Mouse (Mus musculus): ENCODE measurements at regions not wholly inside any gene's neighbourhood (a gene's known extent, or its start where the extent isn't known, plus 50 kb on each side); places are given as distances from the start of the nearest gene placed in this dataset.

DNA sequence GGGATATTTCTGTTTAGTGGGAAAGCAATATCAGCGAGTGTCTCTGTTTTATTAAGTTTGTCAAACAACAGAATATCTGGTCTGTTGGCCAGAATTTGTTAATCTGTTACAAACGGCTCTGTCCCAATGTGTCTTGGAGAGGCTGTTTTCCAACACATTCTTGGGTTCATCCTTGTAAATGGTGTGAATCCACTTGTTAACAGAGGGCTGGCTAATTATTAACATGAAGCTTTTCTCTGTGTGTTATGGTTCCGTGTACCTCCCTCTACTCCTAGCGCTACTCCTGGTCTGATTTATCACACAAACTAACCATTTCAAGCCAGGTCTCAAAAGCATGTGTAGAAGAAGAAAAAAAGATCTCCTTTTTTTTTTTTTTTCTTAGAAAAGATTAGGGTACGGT, 60.4 kb downstream of the Pou3f3 start:
- H3K4me1 ChIP-seq (ENCODE audit: control insufficient read depth, insufficient read depth, low read length), result no peaks in the 10 kb centered on the region
- 87% methylated on average over 5 of the region's 5 CpGs for WGBS
- no peak overlapping the region for H3K4me3 ChIP-seq (replicated peaks; ENCODE audit: insufficient read depth, low read depth, low read length)
- DNase-seq, result no peak
- no peaks in the 10 kb centered on the region for H3K27me3 ChIP-seq (ENCODE audit: control insufficient read depth, insufficient read depth, low read length)
- no peak overlapping the region for H3K27ac ChIP-seq (ENCODE audit: insufficient read depth, low read length)
- no peak for TF ChIP-seq POLR2A (IDR thresholded peaks at IDR 0.05; ENCODE audit: borderline replicate concordance, insufficient read depth, low read length)
- no peak for TF ChIP-seq CTCF (IDR thresholded peaks at IDR 0.05; ENCODE audit: borderline replicate concordance, insufficient read depth, low read depth, low read length)

DNA sequence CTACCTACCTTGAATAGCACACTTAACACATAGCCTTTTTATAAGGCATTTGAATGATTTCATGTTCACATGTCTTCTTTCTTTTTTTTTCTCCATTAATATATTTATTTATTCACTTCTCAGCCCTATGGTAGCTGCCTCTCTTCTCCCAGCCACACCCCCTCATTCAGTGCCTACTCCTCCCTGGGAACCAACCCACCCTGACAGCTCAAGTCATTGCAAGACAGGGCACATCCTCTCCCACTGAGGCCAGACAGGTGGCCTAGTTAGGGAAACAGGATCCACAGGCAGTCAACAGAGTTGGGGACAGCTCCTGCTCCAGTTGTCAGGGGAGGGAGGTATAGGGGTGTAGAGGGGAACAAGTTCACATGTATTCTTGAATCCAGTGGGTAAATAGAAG, 60.9 kb downstream of the Pou3f3 start:
- no peak for TF ChIP-seq POLR2A (IDR thresholded peaks at IDR 0.05; ENCODE audit: borderline replicate concordance, insufficient read depth, low read length)
- TF ChIP-seq CTCF (IDR thresholded peaks at IDR 0.05; ENCODE audit: borderline replicate concordance, insufficient read depth, low read depth, low read length), result no peak
- Histone ChIP-seq H3K4me1 (ENCODE audit: control insufficient read depth, insufficient read depth, low read length) (no peaks in the 10 kb centered on the region), H3K27me3 (ENCODE audit: control insufficient read depth, insufficient read depth, low read length) (no peaks in the 10 kb centered on the region), H3K4me3 (replicated peaks; ENCODE audit: insufficient read depth, low read depth, low read length) (no peak overlapping the region), H3K27ac (ENCODE audit: insufficient read depth, low read length) (no peak overlapping the region)
- no peak for DNase-seq

DNA sequence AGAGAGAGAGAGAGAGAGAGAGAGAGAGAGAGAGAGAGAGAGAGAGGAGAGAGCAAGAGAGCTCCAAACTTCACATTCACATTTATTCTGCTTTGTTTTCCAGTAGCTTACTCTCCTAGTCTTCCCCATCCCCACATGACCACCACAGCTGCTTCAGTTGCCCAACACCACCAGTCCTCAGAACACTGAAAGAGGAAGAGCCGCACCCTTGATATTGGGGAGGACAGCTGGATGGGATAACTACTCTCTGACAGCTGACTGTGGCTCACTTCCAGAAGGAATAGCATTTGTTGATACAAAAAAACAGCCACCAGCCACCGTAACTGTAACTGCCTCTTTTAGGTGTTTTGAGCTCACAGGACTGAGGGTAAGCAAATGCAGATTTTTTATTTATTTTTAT, 67.9 kb downstream of the Pou3f3 start:
- DNase-seq, result no peak
- no peaks in the 10 kb centered on the region for H3K4me1 ChIP-seq (ENCODE audit: control insufficient read depth, insufficient read depth, low read length)
- WGBS, result 32% methylated on average over 2 of the region's 2 CpGs
- H3K27me3 ChIP-seq (ENCODE audit: control insufficient read depth, insufficient read depth, low read length), result no peaks in the 10 kb centered on the region
- no peak overlapping the region for H3K27ac ChIP-seq (ENCODE audit: insufficient read depth, low read length)
- no peak for TF ChIP-seq POLR2A (IDR thresholded peaks at IDR 0.05; ENCODE audit: borderline replicate concordance, insufficient read depth, low read length)
- TF ChIP-seq CTCF (IDR thresholded peaks at IDR 0.05; ENCODE audit: borderline replicate concordance, insufficient read depth, low read depth, low read length), result no peak
- H3K4me3 ChIP-seq (replicated peaks; ENCODE audit: insufficient read depth, low read depth, low read length), result no peak overlapping the region

DNA sequence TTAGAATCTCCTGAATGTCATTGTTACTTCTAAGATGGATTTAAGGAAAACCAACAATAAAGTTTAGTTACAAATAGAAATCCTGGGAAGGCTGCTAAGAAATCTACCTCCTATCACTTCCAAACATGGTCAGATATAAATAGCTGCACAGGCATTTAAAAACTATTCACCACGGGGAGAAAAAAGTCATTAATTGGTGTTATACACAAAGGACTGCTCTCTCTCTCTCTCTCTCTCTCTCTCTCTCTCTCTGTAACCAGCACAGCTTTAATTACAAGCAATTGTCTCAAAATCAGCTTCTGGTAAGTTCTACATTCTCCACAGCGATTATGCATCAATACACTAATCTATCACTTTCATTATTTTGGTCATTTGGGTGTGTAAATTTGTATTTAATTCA, 68.5 kb downstream of the Pou3f3 start:
- WGBS, result 63% methylated on average over 2 of the region's 2 CpGs
- TF ChIP-seq CTCF (IDR thresholded peaks at IDR 0.05; ENCODE audit: borderline replicate concordance, insufficient read depth, low read depth, low read length) (no peak), POLR2A (IDR thresholded peaks at IDR 0.05; ENCODE audit: borderline replicate concordance, insufficient read depth, low read length) (no peak)
- H3K27me3 ChIP-seq (ENCODE audit: control insufficient read depth, insufficient read depth, low read length), result no peaks in the 10 kb centered on the region

DNA sequence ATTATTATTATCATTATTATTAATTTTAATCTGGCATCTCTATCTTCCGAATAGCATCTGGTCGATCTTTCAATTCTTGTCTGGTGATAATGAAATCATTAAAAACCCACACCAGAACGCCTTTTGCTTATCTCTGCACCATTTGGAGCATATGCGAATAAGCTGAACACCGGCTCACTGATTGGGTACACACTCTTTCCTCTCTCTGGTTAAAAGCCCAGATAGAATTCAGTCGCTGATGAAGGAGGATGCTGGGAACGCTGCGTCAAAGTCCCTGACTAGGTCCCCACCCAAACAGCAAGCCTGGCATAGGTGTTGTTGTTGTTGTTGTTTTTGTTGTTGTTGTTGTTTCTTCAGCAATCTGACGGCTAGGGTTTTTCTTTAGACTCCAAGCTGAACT, 74.5 kb downstream of the Pou3f3 start:
- H3K4me1 ChIP-seq (ENCODE audit: control insufficient read depth, insufficient read depth, low read length), result no peaks in the 10 kb centered on the region

More for the DNA sequence above, 68.5 kb downstream of the Pou3f3 start:
- Histone ChIP-seq H3K4me1 (ENCODE audit: control insufficient read depth, insufficient read depth, low read length) (no peaks in the 10 kb centered on the region), H3K4me3 (replicated peaks; ENCODE audit: insufficient read depth, low read depth, low read length) (no peak overlapping the region), H3K27ac (ENCODE audit: insufficient read depth, low read length) (no peak overlapping the region)
- DNase-seq, result no peak

DNA sequence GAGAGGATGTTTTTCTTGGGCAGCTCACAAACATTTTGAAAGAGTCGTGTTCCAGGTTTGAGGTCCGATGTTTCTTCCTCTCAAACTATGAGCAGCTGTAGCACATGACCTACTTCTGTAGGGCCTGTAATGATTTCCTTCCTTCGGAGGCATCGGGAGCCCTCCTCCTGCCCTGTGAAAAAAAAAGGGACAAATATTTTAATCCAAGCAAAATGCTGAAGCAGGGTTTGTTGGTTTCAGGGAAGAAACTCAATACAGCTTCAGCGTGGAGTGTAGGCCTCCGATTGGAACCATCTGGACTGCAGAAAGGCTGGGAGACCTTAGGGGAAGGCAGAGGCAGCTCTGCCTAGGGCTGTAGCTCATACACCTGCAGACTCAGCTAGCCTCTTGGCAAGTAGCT, 76.4 kb downstream of the Pou3f3 start:
- Histone ChIP-seq H3K27me3 (ENCODE audit: control insufficient read depth, insufficient read depth, low read length) (no peaks in the 10 kb centered on the region), H3K27ac (ENCODE audit: insufficient read depth, low read length) (no peak overlapping the region), H3K4me3 (replicated peaks; ENCODE audit: insufficient read depth, low read depth, low read length) (no peak overlapping the region), H3K4me1 (ENCODE audit: control insufficient read depth, insufficient read depth, low read length) (no peaks in the 10 kb centered on the region)
- no peak for DNase-seq
- WGBS, result 81% methylated on average over 6 of the region's 6 CpGs
- no peak for TF ChIP-seq CTCF (IDR thresholded peaks at IDR 0.05; ENCODE audit: borderline replicate concordance, insufficient read depth, low read depth, low read length)
- TF ChIP-seq POLR2A (IDR thresholded peaks at IDR 0.05; ENCODE audit: borderline replicate concordance, insufficient read depth, low read length), result no peak

More for the DNA sequence above, 74.5 kb downstream of the Pou3f3 start:
- TF ChIP-seq CTCF (IDR thresholded peaks at IDR 0.05; ENCODE audit: borderline replicate concordance, insufficient read depth, low read depth, low read length) (no peak), POLR2A (IDR thresholded peaks at IDR 0.05; ENCODE audit: borderline replicate concordance, insufficient read depth, low read length) (no peak)
- no peaks in the 10 kb centered on the region for H3K27me3 ChIP-seq (ENCODE audit: control insufficient read depth, insufficient read depth, low read length)
- WGBS, result 85% methylated on average over 9 of the region's 9 CpGs
- H3K4me3 ChIP-seq (replicated peaks; ENCODE audit: insufficient read depth, low read depth, low read length), result no peak overlapping the region
- DNase-seq, result no peak
- no peak overlapping the region for H3K27ac ChIP-seq (ENCODE audit: insufficient read depth, low read length)

DNA sequence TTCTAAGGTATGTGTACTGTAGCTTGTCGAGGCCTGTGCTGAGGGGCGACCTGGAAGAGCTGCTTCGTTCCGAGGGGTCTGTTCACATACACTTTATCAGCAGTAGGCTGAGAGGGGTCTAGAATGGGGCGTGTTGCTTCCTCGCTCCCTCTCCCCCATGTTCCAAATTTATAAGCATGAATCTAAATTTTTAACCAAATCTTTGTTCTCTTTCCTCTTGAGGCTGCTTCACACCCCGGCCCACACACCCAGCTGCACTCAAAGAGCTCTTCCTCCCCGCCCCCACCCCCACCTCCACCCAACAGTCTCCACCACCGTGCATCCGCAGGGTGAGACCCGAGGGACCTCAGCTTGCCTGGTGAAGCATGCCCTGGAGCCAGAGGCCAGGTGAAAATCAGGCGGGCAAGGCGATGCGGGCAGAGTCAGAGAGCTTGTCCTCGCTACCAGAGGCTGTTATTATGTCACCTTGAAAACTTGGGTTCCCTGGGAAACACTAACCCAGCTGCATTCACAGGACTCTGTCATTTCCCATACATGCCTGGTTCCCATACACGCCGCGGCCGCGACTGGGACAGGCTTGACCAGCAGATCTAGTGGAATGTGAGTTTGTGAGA, 77.1 kb upstream of the Mrps9 start:
- TF ChIP-seq POLR2A (IDR thresholded peaks at IDR 0.05; ENCODE audit: borderline replicate concordance, insufficient read depth, low read length), result no peak
- no peak for TF ChIP-seq CTCF (IDR thresholded peaks at IDR 0.05; ENCODE audit: borderline replicate concordance, insufficient read depth, low read depth, low read length)
- no peaks in the 10 kb centered on the region for H3K4me1 ChIP-seq (ENCODE audit: control insufficient read depth, insufficient read depth, low read length)
- H3K4me3 ChIP-seq (replicated peaks; ENCODE audit: insufficient read depth, low read depth, low read length), result no peak overlapping the region
- H3K27ac ChIP-seq (ENCODE audit: insufficient read depth, low read length), result no peak overlapping the region
- 85% methylated on average over 20 of the region's 20 CpGs for WGBS
- DNase-seq, result no peak
- H3K27me3 ChIP-seq (ENCODE audit: control insufficient read depth, insufficient read depth, low read length), result no peaks in the 10 kb centered on the region

DNA sequence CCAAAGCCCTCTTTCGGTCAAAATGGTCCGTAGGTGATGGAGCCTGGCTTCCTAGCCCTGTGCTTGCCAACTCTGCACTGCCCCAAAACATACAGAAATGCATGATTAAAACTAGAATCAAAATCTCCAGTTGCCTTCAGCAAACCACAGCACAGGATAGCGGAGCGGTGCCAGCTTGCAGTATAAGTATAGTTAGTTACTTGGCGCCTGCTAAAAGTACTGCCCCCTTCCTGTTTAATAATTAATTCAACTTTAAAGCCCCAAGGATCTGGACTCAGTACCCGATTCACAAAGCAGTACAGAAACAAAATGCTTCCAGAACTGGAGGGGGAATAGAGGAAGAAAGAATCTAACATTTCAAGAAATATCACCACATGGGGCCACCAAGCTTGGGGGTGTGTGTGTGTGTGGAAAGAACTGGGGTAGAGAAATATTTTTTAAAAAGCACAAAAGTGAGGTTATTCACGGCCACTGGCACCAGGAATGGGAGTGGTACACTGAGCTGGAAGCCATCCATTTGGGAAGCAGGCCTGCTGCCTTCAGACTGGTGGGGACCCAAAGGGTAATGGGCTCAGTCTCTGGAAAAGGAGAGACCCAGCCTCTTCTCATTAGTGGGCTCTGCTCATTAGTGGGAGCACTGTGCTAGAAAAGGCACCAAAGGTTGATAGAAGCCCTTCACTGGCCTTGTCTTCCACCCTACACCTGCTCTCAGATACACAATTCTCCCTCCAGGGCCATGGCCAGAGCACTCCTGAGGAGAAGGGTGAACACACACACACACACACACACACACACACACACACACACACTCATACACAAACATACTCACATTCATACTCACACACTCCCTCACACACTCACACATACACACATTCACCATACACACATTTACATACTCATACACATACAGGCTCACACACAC, 75.8 kb upstream of the Mrps9 start:
- 0 out of 2 replicates have a peak, but pooled peaks cover 2% of the 10 kb centered on the region for H3K4me1 ChIP-seq (ENCODE audit: control insufficient read depth, insufficient read depth, low read length)
- no peak for DNase-seq
- no peak overlapping the region for H3K4me3 ChIP-seq (replicated peaks; ENCODE audit: insufficient read depth, low read depth, low read length)
- H3K27me3 ChIP-seq (ENCODE audit: control insufficient read depth, insufficient read depth, low read length), result no peaks in the 10 kb centered on the region
- 55% methylated on average over 7 of the region's 7 CpGs for WGBS
- TF ChIP-seq CTCF (IDR thresholded peaks at IDR 0.05; ENCODE audit: borderline replicate concordance, insufficient read depth, low read depth, low read length) (no peak), POLR2A (IDR thresholded peaks at IDR 0.05; ENCODE audit: borderline replicate concordance, insufficient read depth, low read length) (no peak)
- no peak overlapping the region for H3K27ac ChIP-seq (ENCODE audit: insufficient read depth, low read length)

Measured in cerebellum, adult 2 months (tissue).